Mouse (Mus musculus) megakaryocyte, embryonic 14.5 days (primary cell): ENCODE data around the gene Raf1. TPM values are rescaled to one million over a fixed set of nuclear protein-coding genes. Genes with fewer than 3 reads are reported as not detected.

Experiments
- H3K27me3 ChIP-seq: replicated peaks from 2 replicates; pipeline ENCODE3; 2012; ENCODE audit warnings: inconsistent platforms
- H3K36me3 ChIP-seq: replicated peaks from 2 replicates; pipeline ENCODE3; 2012; ENCODE audit warnings: low read length, inconsistent platforms, mixed read lengths
- H3K4me1 ChIP-seq: 2 replicates; pipeline ENCODE4 v1.6.1; 2012; ENCODE audit warnings: inconsistent platforms
- H3K4me3 ChIP-seq: replicated peaks from 2 replicates; pipeline ENCODE3; 2012; ENCODE audit warnings: moderate library complexity, mild to moderate bottlenecking, inconsistent platforms
- H3K9me3 ChIP-seq: 2 replicates; pipeline ENCODE4 v1.6.1; 2012; ENCODE audit warnings: inconsistent platforms
- FLI1 ChIP-seq: IDR thresholded peaks from 2 replicates; pipeline ENCODE4 v1.6.1; 2012; ENCODE audit warnings: low read length, inconsistent platforms, mixed read lengths
- GATA1 ChIP-seq: IDR thresholded peaks from 3 replicates; pipeline ENCODE4 v1.6.1; 2012; ENCODE audit warnings: mixed read lengths, low read length, inconsistent platforms, borderline replicate concordance
- polyA plus RNA-seq: library from polyadenylated mRNA; stranded (reverse); fragments of >175 nt; gene quantifications from 2 replicates; pipeline ENCODE4 v1.2.3, GENCODE M21; 2012; ENCODE audit warnings: low replicate concordance; ENCODE audit not compliant: insufficient read depth

The Raf1 gene
- polyA plus RNA-seq, 1 experiment = 27.8 TPM

- Histone ChIP-seq H3K36me3 (no peaks in the 10 kb centered on the region), H3K4me3 (no peak overlapping the region), H3K4me1 (peaks cover 12% of the 10 kb centered on the region), H3K9me3 (peaks cover 6% of the 10 kb centered on the region), H3K27me3 (no peaks in the 10 kb centered on the region)
- TF ChIP-seq GATA1 = no peak
- TF ChIP-seq FLI1 = no peak
Measured at GRCm38 (mm10) chr6:115684851-115685646, 8.6 kb upstream of the Raf1 start.

GRCm38 (mm10) chr6:115684271-115684670, 7.8 kb upstream of the Raf1 start:
- no peaks in the 10 kb centered on the region for H3K27me3 ChIP-seq
- no peaks in the 10 kb centered on the region for H3K36me3 ChIP-seq
- peaks cover 6% of the 10 kb centered on the region for H3K9me3 ChIP-seq
- H3K4me3 ChIP-seq = no peak overlapping the region
- TF ChIP-seq GATA1 (no peak), FLI1 (no peak)
- peaks cover 12% of the 10 kb centered on the region for H3K4me1 ChIP-seq

DNA sequence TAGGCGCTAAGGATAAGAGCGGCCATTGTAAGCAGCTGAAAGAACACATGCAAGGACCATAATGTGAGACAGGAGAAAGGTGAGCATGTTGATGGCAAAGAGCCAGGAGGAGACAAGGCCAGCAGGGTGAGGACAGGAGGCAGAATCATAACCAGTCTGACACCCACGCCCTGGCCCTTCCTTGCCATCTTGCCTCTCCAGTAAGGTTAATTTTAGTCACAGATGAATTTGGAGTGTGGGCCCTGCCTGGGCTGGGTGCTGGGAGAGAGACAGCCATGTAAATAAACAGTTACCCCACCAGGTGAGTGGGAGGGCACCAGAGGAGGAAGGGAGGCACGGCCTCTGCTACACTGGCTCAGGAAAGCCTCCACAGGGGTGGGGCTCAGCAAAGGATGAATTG, 4.6 kb upstream of the Raf1 start:
- Histone ChIP-seq H3K27me3 (no peaks in the 10 kb centered on the region), H3K36me3 (no peaks in the 10 kb centered on the region), H3K4me3 (peak overlapping the region; percentile 3), H3K4me1 (peaks cover 28% of the 10 kb centered on the region), H3K9me3 (no peaks in the 10 kb centered on the region)
- TF ChIP-seq GATA1 (no peak), FLI1 (no peak)

GRCm38 (mm10) chr6:115678012-115678411, 1.6 kb upstream of the Raf1 start:
- Histone ChIP-seq H3K4me1 (peaks cover 40% of the 10 kb centered on the region), H3K4me3 (no peak overlapping the region), H3K27me3 (no peaks in the 10 kb centered on the region), H3K36me3 (no peaks in the 10 kb centered on the region), H3K9me3 (no peaks in the 10 kb centered on the region)
- no peak for TF ChIP-seq GATA1
- no peak for TF ChIP-seq FLI1

DNA sequence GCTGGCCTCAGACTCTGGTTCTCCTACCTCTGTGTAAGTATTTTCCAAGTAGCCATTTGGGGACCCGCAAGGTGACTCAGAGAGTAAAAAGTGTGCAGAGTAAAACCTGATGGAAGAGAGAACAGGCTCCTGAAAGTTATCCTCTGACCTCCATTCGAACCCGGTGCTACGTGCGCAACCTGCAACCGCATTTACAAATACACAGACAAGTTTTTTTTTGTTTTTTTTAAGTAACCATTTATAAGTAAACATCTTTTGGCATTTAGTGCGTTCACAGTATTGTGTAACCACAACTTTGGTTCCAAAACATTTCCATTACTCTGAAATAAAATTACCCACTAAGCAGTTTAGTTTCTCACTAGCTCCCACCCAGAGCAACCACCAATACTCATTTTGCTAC, 1.0 kb upstream of the Raf1 start:
- TF ChIP-seq GATA1 = no peak
- no peak for TF ChIP-seq FLI1
- H3K36me3 ChIP-seq = no peaks in the 10 kb centered on the region
- no peaks in the 10 kb centered on the region for H3K27me3 ChIP-seq
- peak overlapping the region; percentile 99 for H3K4me3 ChIP-seq
- peaks cover 46% of the 10 kb centered on the region for H3K4me1 ChIP-seq
- no peaks in the 10 kb centered on the region for H3K9me3 ChIP-seq

DNA sequence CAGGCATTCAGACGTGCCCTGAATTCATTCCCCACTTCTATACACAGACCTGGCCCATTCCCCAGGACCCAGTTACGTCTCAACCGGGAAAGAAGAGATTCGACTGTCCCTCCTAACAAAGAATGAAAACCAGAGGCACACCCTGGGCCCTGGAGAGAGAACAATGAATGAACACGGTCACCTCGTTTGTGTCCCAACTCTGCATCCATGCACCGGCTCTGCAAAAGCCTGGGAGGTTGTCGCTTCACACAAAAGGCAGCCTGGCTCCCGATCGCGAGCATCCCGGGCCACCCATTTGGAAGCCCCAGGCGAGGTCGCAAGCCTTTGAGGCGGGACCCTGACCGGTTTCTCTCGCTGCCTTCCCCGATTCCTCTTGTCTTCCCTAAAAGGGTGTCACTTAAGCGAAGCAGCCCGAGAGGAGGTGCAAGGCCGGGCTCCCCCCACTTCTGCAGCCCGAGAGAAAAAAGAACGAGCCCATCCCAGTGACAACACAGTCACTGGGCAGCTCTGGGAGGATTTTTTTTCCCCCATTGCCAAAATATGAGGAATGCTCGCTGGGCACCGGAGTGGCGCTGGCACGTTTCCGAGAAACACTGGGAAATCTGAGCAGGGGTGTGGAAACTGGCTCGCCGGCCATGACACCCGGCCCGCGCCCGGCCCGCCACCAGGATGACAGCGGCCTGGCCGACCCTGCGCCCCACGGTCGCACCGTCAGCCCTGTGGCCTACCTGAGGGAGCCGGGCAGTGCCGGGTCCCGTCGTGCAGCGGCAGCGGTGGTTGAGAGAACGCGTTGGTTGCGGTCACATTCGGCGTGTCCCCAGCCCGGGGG, 713 bp downstream of the Raf1 start:
- TF ChIP-seq GATA1 (no peak), FLI1 (no peak)
- Histone ChIP-seq H3K4me1 (peaks cover 53% of the 10 kb centered on the region), H3K27me3 (no peaks in the 10 kb centered on the region), H3K4me3 (peak overlapping the region; percentile 99), H3K36me3 (peaks cover 5% of the 10 kb centered on the region), H3K9me3 (no peaks in the 10 kb centered on the region)

GRCm38 (mm10) chr6:115675166-115675507, 1.3 kb downstream of the Raf1 start:
- no peaks in the 10 kb centered on the region for H3K27me3 ChIP-seq
- no peaks in the 10 kb centered on the region for H3K9me3 ChIP-seq
- H3K36me3 ChIP-seq = peaks cover 5% of the 10 kb centered on the region
- peaks cover 58% of the 10 kb centered on the region for H3K4me1 ChIP-seq
- no peak for TF ChIP-seq GATA1
- no peak for TF ChIP-seq FLI1
- peak overlapping the region; percentile 99 for H3K4me3 ChIP-seq

DNA sequence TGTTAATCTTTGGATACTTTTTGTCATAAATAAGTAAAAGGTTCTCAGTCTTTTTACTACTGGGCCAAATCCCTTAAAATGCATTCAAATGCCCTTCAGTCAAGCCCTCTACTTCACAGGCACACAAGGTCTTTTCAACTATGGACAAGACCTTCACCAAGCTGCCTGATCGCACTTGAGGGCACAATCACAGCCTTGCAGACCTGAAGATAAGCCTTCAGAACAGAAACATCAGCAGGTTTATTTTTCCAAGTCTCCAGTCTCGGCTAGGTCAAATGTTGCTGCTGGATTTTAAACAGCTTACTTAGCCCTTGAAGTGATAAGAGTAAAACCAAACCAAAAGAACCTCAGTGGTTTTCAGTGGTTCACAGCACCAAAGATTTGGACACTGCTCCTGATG, 2.1 kb downstream of the Raf1 start:
- Histone ChIP-seq H3K9me3 (no peaks in the 10 kb centered on the region), H3K4me1 (peaks cover 63% of the 10 kb centered on the region), H3K36me3 (peaks cover 5% of the 10 kb centered on the region), H3K4me3 (peak overlapping the region; percentile 99), H3K27me3 (no peaks in the 10 kb centered on the region)
- TF ChIP-seq FLI1 = no peak
- no peak for TF ChIP-seq GATA1

GRCm38 (mm10) chr6:115672700-115673099, 3.7 kb downstream of the Raf1 start:
- no peak for TF ChIP-seq FLI1
- no peak for TF ChIP-seq GATA1
- Histone ChIP-seq H3K36me3 (peaks cover 13% of the 10 kb centered on the region), H3K4me1 (peaks cover 69% of the 10 kb centered on the region), H3K27me3 (no peaks in the 10 kb centered on the region), H3K4me3 (no peak overlapping the region), H3K9me3 (no peaks in the 10 kb centered on the region)

DNA sequence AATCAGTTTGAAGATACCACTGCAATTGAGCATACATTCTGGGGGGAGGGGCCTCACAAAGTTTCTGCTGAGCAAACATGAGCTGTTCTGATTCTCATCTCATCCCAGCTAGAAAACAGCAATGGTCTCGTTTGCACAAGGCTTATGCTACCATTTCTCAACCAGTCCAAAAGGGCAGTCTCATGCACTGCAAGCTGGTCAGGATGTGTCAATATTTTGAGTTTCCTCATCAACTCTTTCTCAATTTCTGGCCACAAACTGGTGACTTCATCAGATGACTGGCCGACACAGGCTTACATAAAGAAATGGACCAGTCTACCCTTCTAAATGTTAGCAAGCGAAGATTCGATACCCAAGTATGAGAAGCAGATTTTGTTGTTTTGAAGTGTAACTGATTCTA, 9.8 kb downstream of the Raf1 start:
- Histone ChIP-seq H3K36me3 (peaks cover 27% of the 10 kb centered on the region), H3K4me3 (peak overlapping the region; percentile 12), H3K4me1 (peaks cover 82% of the 10 kb centered on the region), H3K27me3 (no peaks in the 10 kb centered on the region), H3K9me3 (no peaks in the 10 kb centered on the region)
- no peak for TF ChIP-seq GATA1

DNA sequence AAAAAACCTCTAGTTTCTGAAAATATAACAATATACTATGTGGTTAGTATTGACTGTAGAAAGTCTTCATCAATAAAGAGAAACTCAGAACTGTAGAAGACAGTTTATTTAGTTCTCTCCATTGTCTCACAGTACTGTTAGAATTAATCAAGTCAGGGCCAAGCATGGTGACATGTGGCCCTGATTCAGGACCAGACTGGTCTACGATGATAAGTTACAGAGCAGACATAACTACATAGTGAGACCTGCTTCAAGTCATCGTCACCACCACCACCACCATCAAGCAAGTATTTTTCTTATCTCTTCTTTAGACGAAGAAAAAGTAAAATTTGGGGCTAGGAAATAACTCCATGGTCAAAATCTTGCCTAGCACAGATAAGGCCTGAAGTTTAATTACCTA, 12.2 kb downstream of the Raf1 start:
- H3K27me3 ChIP-seq = no peaks in the 10 kb centered on the region
- peaks cover 28% of the 10 kb centered on the region for H3K36me3 ChIP-seq
- no peak overlapping the region for H3K4me3 ChIP-seq
- peaks cover 82% of the 10 kb centered on the region for H3K4me1 ChIP-seq
- H3K9me3 ChIP-seq = no peaks in the 10 kb centered on the region
- TF ChIP-seq FLI1 (no peak), GATA1 (no peak)
